Mouse (Mus musculus): ENCODE measurements around the gene Dip2b.

Dip2b gene

DNA sequence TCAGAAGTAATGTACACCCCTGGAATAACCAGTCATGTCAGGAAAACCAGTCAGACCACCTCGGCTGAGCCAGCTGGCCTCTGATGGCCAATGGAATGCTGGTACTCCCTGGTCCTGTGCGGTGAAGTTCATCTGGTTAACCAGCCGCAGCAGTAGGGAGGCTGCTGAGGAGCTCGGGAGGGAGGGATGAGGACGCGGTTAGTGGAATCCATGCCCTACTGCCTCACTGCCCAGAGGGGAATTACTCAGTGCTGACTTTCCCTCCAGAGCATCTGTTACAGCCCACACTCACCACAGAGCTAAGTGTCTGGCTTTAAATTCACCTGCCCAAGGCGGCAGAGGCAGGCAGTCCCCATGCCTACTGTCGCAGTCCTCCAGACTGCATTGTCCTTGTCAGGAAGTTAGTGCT is 51.2 kb downstream of the Dip2b start:
- peak in 1 of 2 experiments; percentile 19 for DNase-seq

DNA sequence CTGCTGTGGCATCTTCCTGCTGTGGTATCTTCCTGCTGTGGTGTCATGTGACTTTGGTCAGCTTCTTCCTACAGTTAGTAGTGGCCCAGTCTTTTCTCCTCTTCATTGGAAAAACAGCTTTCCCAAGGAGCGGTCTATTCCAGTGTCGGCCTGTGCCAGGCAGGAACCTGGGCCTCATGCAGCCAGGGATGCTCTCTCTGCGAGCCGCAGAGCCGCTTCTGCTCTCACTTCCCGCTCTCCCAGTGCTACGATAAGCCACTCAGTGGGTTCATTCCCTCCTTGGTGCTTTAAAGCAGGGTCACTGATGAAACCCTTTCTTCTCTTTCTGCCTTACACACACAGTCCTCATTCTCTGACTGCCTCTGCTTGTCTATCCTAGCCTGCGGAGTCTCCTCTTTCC is 53.4 kb downstream of the Dip2b start:
- DNase-seq = no peak

DNA sequence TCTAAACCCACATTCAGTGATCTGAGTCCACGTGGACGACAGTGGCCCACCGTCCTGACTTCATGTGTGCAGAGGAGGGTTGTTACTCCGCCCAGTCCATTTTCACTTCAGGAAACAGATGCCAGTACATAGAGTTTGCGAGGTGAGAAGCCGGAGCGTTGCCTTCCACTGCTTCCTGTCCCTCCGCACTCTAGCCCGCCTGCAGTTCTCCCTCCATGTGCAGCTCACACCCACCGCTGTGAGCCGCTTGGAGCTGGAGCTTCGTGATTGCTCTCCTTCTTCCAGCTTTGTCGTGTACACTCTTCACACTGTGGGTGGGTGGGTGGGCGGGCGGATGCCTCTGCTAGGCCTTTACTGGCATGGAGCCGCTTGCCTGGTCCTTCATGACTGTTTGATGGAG is 53.8 kb downstream of the Dip2b start:
- no peak for DNase-seq

DNA sequence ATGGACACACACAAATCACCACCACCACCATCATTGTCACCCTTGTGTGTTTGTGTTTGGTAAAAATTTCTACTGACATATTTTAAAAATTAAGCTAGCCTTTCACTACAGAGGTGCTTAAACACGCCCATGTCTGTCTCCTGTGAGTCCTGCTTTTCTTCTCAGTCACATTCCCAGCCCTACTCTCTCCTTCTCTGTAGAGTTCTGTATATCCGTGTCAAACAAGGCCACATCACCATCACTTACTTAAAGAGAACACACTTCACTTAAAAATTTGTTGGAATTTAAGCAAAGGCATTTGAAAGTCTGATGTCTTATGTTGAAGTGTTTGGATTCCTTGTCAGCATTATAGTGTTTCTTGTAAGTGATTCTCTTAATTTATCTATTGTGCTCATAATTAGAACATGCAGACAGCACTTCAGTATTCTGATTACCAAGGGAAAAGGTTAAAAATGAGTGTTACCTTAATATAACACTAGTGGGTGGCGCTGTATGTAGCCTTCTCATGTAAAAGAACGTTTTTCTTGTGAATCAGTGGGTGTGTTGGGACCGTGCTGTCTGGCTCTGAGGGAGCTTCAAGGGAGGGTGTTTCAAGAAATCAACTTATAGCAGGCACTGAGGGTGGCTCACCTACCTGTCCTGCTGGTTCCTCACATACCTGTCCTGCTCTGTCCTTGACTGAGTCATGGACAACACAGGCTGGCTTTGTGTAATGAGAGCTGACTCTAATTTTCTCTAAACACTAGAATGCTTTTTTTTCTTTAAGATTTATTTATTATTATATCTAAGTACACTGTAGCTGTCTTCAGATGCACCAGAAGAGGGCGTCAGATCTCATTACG is 58.3 kb downstream of the Dip2b start:
- no peak for DNase-seq

DNA sequence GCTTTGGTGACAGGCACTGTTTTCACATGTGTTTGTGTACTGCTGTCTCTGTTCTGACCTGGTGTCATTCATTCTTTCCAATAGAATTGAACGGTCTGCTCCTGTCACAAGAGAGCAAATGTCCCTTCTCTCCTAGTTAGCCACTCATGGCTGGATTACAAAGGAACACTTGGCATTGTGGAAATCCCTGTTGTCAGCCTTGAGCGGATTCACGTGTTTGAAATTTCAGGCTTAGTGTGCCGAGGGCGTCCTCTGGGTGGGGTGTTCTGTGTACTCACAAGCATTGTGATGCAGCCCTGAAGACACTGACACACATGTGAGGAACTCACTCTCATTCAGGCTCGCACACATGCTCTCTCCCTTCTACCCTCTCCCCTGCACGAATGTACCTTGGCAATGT is 61.9 kb downstream of the Dip2b start:
- DNase-seq = no peak

DNA sequence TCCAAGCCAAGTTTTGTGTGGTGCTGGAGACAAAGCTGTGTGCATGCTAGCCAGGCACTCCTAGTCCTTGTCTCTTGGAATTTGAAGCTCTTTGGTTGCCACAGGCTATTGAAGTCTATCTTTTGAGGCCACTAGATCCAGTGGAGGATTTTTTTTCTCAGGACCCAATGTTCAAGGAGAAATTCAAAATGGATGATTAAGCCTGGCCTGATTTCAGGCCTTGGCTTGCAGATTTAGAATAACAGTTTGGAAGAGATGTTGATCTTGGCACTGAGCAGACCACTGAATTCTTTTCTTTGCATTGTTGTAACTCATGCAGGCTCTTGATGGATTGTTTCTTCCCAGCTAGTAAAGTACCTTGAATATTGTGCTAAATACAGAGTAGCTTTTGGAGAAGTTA is 62.7 kb downstream of the Dip2b start:
- no peak for DNase-seq

DNA sequence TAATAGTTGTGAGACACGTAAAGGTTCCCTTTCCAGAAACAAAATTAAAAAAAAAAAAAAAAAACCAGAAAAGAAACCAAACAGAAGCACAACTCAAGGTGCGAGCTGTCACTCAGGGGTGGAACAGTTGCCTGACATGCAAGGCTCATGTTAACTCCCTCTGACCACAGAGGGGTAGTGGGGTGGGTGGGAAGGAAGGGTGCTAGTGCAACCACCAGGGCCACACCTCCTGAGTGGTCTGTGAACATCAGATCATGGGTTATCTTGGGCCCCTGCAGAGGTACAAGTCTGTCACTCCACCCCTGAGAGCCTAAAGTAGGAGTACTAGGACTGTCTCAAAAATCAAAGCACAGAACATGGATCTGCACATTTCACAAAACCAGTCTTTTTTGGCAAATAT is 65.7 kb downstream of the Dip2b start:
- DNase-seq = no peak

DNA sequence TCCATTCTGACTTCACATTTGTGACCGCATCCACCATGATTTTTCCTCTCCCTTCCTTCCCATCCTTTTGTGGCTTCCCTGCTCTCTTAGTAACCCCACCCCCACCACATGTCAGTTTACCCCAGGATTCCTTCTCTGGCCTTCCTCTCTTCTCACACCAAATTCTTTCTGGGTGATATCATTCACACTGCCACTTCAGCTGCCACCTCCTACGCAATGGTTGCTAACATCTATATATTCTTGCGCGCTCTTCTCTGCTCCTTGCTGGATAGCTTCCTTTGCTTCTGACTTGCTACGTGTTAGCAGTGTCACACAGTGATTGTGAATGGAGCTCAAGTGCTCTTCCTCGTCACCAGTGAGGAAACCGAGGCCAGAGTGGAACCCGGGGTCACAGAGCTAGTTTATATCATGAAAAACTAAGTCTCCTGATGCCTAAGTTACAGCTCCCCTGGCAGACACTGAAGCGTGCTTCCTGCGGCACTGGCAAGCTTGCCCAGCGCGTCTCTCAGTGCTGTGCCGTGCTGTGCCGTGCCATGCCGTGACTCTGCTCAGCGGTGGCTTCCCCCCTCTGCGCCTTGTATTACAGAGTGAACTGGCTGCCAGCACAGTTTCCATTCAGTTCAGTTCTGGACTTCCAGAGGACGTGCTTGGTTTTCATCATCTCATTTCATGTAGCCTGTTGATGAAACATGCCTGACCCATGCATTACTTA is 69.8 kb downstream of the Dip2b start:
- no peak for DNase-seq

DNA sequence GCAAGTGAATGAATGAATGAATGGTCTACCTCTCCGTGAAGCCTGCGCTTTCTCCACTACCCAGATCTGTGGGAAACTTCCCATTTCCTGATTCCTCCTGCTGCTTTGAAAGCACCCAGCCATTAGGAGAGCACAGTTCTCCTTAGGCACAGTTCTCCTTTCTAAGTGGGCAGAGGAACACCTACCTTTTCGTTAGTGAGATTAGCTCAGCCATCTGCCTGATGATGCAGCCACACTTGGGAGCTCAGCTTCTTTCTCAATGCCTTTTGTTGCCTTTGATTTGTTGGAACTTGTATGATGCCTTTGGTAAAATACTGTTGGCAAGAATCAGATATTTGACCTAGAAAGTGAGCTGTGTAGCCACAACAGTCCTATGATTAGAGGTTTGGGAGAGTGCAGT is 71.5 kb downstream of the Dip2b start:
- no peak for DNase-seq

DNA sequence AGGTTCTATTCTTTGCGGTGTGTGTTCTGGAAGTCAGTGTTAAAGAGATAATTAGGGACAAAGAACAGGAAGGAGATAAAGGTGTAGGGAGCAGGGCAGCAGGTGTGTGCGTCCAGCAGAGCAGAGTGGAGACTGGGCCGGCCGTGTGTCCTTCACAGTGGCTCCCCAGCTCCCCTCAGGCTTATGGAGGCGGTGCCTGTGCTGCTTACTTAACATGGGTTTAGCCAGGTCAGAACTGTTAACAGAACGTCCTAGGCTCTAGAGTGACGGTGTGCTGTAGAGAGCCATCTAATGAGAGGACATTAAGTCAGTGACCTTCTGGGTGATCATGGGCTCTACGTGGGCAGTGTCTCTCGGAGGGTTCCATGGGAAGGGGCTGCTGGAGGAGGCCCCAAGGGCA is 73.4 kb downstream of the Dip2b start:
- no peak for DNase-seq

DNA sequence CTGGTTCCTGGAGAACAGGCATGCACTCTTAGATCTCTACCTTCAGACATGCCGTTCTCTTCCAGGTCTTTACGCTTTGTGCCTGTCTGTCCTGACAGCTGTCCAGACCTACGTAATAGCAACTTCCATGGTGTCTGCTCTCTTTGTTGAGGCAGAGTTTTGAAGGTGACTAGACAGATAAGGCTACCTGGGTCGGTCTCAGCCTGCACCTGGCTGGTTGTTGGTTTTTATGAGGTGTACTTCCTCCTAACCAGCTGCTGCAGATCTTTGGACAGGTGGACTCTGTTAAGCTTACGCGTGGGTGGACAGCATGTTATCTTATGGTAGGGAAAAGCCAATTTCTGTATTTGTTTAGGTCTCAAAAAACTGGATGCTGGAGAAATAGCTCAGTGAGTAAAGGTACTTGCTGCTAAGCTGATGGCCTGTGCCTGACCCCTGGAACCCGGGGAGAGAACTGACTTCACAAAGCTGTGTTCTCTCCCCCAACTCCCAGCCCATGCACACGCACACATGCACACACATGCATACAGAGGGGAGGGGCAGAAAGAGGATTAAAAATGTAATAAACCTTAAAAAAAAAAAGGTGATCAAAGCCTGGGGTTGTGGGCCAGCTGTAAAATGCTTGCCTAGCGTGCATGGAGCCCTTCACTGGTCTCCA is 74.0 kb downstream of the Dip2b start:
- DNase-seq = no peak

DNA sequence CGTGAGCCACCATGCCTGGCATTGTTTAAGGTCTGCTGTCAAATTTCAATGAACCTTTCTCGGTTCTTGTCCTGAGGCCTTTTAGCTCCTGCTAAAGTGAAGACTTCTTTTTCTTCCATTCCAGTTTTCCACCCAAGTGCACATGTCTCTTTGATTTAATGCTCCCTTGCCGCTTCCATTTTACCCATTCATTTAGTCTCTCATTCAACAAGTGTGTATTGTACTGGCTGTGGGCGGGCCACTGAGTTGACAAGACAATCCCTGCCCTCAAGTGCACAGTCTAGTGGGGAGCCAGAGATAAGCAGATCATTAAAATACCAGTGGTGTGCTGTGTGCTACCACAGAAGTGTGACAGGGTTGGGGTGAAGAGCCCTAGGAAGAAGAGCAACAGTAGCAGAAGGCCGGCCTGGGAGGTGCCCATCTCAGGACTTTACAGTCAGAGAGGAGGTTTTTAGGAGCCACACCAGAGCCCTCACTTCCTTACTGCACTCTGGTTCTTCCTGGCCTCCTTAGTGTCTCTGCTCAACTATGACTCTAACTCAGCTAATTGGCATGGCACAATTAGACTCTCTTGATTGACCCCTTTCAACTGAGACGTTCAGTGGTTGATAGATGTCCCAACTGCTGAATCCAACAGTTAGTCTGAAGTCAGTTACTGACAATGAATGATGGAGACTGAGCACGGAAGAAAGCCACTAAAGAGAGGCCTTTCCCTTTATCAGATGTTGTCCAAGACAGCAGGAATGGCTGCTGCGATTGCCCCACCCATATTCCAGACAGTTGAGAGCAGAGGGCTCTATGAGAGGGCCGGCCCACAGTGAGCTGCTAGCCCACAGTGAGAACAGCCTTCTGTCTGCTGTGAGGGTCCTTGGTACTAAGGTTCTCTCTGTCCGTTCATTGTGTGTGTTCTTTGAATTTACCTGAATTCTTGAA is 75.1 kb downstream of the Dip2b start:
- no peak for DNase-seq

DNA sequence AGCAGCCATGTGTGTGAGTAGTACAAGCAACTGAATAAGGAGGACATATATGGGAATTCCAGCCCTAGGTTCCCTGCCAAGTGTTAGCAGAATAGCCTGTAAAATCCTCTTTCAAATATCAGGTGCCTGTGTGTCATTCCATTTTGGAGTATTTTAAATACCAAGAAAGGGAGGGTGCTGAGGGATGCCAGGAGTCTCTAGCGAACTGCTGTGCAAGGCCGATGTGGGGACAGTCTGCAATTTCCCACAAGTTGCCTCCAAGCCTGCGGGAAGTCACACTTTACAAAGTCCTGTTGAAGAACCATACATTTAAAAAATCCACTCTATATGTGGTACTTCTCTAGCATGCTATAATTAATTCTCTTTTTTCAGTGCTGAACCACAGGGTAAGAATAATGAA is 77.0 kb downstream of the Dip2b start:
- no peak for DNase-seq

DNA sequence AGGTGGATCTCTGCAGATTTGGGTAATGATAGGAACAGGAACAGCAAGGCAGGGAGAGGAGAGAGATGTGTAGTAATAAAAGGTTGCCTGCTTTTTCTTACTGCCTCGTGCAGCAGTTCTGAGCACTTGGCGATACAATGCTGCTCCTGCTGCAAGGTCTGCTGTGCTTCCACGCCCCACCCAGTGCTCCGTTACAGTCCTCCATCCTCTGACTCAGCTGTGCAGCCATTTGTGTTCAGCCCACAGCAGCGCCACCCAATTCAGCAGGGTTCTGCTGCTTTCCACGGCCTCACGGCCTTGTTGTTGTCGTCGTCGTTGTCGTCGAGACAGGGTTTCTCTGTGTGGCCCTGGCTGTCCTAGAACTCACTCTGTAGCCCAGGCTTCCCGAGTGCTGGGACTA is 77.9 kb downstream of the Dip2b start:
- no peak for DNase-seq

DNA sequence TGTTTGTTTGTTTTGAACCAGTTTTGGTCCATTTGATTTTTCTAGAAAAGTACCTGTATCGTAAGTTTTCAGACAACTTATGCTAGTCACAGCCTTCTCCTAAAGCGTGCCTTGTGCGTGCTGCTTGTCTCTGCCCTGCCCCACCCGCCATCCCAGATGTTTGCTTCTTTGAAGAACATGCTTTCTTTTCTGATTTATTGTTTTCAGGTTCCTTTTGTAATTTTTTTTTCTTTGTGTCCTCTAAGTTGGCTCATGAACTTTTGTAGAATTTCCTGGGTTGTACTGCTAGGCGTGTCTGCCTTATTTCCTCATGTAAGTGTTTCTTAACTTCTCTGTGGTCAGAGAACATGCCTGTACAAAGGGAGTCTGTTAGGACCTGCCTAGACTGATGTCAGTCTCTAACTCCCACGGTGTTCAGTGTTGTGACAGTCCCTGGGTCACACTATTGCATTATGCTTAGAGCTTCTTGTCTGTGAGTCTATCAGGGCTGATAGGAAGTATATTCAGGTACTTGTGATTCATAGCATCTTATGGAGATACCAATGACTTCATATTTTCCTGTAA is 80.8 kb downstream of the Dip2b start:
- no peak for DNase-seq

DNA sequence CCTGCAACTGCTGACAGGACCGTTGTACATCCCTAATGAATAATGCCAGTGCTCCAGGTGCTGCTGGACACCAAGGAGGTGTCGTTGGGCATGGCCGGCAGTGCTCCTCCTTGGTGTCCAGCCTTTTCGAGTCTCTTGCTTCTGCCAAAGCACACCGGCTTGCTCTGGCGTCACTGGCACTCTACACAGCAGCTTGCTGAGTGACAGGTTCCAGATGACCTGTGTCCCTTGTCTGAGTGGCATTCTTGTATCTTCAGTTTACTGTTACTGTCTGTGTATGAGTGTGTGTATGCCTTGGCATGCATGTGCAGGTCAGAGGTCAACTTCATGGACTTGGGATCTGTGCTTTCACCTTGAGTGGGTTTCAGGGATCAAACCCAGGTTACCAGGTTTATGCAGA is 83.0 kb downstream of the Dip2b start:
- DNase-seq = no peak

DNA sequence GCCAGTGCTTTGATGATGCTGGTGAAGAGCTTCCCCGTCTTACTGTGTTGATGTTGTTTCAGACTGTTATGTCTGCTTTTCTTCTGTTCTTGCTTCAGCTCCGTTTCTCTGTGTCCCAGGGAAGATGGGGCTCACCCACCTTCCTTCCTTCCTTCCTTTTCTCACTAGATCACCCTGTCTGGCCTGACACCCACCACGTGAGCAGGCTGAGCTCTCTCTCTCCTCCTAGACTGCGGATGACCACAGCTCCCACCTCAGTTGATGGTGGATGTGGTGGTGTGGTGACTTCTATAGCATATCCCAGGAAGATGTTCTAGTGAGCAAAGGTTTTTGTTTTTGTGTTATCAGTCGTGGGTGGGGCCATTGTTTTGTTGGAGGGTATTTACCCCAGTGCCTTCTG is 85.4 kb downstream of the Dip2b start:
- no peak for DNase-seq

DNA sequence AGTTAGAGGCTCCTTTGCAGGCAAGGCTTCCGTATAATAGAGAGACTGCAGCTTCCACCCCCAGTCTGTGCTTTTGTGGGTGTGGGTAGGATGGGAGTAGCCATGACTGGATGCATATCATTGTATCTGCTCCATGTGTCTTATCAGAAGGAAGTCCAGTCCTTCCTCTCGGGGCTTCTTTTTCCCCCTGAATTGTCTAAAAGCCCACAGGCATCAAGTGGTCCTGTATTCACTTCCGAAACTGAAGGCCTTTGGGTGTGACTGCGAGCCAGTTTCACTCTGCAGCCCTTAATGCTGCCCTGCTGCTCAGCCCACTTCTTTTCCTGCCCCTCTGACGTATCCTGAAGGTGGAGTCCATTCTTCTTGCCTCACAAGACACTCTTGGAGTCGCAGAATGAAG is 86.8 kb downstream of the Dip2b start:
- no peak for DNase-seq

DNA sequence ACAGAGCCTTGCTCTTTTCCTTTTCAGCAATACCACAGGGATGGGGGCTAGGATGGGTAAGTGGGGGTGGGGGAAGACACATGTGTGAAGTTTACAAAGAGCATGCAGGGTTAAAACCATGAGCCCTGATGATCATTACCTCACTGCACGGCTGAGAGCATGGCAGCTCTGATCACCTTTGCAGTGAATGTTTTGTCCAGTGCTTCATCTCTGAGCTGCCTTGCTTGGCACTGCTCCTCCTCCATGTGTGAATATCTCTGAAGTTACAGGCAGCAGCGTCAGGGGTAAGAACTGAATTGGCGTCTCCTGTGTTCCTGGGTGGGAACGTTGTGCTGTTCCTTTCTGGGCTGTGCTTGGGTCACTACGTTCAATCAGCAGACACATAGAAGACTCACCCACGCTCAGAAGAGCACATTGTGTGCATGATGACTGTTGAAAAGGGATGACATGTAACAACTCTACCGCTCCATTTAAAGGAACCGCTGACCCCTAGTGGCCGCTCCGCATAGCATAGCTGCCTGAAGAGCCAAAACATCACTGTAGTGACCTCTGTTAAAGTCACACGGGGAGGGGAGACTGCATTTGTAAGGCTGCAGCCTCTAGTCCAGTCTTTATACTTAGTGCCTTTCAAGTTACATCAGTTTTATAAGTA is 88.1 kb downstream of the Dip2b start:
- DNase-seq = peak; percentile 85 to 88

DNA sequence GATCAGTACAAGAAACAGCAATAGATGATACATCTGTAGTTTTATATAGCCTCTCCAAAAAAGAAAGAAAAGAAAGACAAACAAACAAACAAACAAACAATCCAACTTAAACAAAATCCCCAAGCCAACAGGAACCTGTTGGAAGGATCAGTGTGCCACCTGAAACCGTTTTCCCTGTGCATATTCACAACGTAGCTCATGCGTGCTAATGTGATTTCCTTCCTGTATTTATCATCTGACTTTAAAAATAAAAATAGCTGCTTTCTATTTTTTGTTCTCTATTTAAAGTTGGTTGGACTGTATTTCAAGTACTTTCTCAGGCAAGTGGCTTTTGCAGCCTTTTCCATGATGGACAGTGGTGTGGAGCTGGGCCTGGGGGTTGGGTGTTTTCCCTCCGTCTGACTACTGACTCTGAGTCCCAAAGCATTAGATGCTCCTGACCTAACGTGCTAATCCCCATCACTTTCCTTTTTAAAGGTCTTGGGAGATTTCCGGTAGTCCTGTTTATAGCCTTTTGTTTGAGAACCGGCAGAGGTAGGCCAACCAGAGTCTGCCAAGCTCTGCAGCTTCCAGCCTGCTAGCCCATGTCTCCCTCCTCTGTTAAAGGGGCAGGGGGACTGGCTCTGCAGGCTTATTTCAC is 90.8 kb downstream of the Dip2b start:
- peak; percentile 42 to 55 for DNase-seq

DNA sequence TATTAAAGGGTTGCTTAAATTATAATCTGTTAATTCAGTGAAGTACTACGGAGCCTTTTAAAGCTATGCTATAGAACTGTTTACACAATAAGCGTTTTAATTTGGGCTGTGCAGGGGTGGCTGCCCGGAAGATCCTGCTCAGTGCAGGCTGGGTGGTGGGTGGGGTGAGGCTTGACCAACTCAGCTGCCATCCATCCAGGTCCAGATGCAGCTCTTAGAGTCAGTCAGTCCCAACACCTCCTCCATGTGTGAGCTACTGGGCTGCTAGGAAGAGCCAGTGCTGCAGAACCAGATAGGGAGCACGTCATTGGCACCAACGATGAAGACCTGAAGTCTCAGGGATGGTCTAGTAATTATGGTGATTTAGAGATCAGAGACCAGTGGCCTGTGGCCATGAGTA is 101.2 kb downstream of the Dip2b start:
- DNase-seq = no peak

DNA sequence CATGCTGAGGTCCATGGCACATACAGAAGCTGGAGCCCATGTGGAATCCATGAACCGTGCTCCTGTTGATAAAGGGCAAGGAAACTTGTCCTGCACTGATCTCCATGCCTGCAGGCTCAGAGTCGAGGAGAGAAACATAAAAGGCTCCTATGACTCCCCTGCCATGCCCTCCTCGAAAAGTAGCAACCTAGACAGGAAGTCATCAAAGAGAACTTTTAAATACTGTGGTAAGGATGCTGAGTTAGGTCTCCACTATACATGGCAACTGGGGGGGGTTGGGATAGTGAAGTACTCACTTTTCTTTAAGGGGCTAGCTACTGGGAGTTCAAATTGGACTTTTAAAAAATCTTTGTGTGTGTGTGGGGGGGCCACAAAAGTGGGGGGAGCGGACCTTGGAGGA is 102.0 kb downstream of the Dip2b start:
- DNase-seq = no peak

All from B cell, adult 2 months (primary cell).